Mouse (Mus musculus): ENCODE measurements at regions not wholly inside any gene's neighbourhood (a gene's known extent, or its start where the extent isn't known, plus 50 kb on each side); places are given as distances from the start of the nearest gene placed in this dataset.

DNA sequence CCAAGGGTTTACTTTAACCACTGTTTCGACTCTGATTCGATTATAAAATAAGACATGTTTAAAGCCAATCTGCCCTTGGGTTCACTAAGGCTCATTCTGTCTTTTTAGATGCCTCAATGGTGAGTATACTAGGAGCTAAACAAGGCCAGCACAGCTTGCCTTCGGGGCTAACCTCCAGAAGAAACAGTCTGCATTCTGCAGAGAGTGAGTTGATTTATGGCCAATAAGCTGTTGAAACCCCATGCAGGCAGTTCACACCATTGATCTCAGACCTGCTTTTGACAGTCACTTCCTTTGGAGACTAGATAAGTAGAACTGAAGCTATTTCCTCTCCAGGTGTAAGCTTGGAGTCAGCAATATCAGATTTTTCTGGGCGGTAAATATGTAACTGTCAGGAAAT, 679.0 kb downstream of the Pdcd6ip start:
- Histone ChIP-seq H3K4me1 (ENCODE audit: control insufficient read depth, insufficient read depth, low read length) (no peaks in the 10 kb centered on the region), H3K9ac (replicated peaks; ENCODE audit: low read depth, low read length) (no peak overlapping the region), H3K27ac (ENCODE audit: low read length) (no peak overlapping the region), H3K36me3 (ENCODE audit: control insufficient read depth, insufficient read depth, low read length) (no peaks in the 10 kb centered on the region), H3K9me3 (ENCODE audit: control insufficient read depth, low read depth, low read length) (no peaks in the 10 kb centered on the region), H3K4me3 (ENCODE audit: low read depth, low read length) (no peak overlapping the region), H3K27me3 (ENCODE audit: control insufficient read depth, insufficient read depth, low read length) (no peaks in the 10 kb centered on the region), H3K4me2 (replicated peaks; ENCODE audit: low read depth, low read length) (no peak overlapping the region)
- no peak for ATAC-seq (ENCODE audit: insufficient number of reproducible peaks, insufficient read depth, low FRiP score, low read depth)
- WGBS, result 55% methylated on average over 4 of the region's 4 CpGs

- Histone ChIP-seq H3K4me3 (ENCODE audit: low read depth, low read length) (no peak overlapping the region), H3K9ac (replicated peaks; ENCODE audit: low read depth, low read length) (no peak overlapping the region), H3K9me3 (ENCODE audit: control insufficient read depth, low read depth, low read length) (no peaks in the 10 kb centered on the region), H3K36me3 (ENCODE audit: control insufficient read depth, insufficient read depth, low read length) (no peaks in the 10 kb centered on the region), H3K4me1 (ENCODE audit: control insufficient read depth, insufficient read depth, low read length) (no peaks in the 10 kb centered on the region), H3K27me3 (ENCODE audit: control insufficient read depth, insufficient read depth, low read length) (no peaks in the 10 kb centered on the region), H3K27ac (ENCODE audit: low read length) (no peak overlapping the region), H3K4me2 (replicated peaks; ENCODE audit: low read depth, low read length) (no peak overlapping the region)
- ATAC-seq (ENCODE audit: insufficient number of reproducible peaks, insufficient read depth, low FRiP score, low read depth), result no peak
- 72% methylated on average over 4 of the region's 4 CpGs for WGBS
These were observed 681.2 kb downstream of the Pdcd6ip start for GRCm38 (mm10) chr9:113026904-113027193.

- H3K9me3 ChIP-seq (ENCODE audit: control insufficient read depth, low read depth, low read length), result no peaks in the 10 kb centered on the region
- no peak overlapping the region for H3K27ac ChIP-seq (ENCODE audit: low read length)
- H3K4me3 ChIP-seq (ENCODE audit: low read depth, low read length), result no peak overlapping the region
- H3K9ac ChIP-seq (replicated peaks; ENCODE audit: low read depth, low read length), result no peak overlapping the region
- H3K27me3 ChIP-seq (ENCODE audit: control insufficient read depth, insufficient read depth, low read length), result no peaks in the 10 kb centered on the region
- no peak overlapping the region for H3K4me2 ChIP-seq (replicated peaks; ENCODE audit: low read depth, low read length)
- WGBS, result 63% methylated on average over 4 of the region's 4 CpGs
- no peaks in the 10 kb centered on the region for H3K4me1 ChIP-seq (ENCODE audit: control insufficient read depth, insufficient read depth, low read length)
- no peak for ATAC-seq (ENCODE audit: insufficient number of reproducible peaks, insufficient read depth, low FRiP score, low read depth)
- H3K36me3 ChIP-seq (ENCODE audit: control insufficient read depth, insufficient read depth, low read length), result no peaks in the 10 kb centered on the region
These were observed 681.8 kb downstream of the Pdcd6ip start for GRCm38 (mm10) chr9:113026096-113026903.

GRCm38 (mm10) chr9:113021866-113022645, 686.0 kb downstream of the Pdcd6ip start:
- Histone ChIP-seq H3K4me1 (ENCODE audit: control insufficient read depth, insufficient read depth, low read length) (no peaks in the 10 kb centered on the region), H3K9ac (replicated peaks; ENCODE audit: low read depth, low read length) (no peak overlapping the region), H3K27ac (ENCODE audit: low read length) (no peak overlapping the region), H3K4me2 (replicated peaks; ENCODE audit: low read depth, low read length) (no peak overlapping the region), H3K4me3 (ENCODE audit: low read depth, low read length) (no peak overlapping the region), H3K36me3 (ENCODE audit: control insufficient read depth, insufficient read depth, low read length) (no peaks in the 10 kb centered on the region), H3K27me3 (ENCODE audit: control insufficient read depth, insufficient read depth, low read length) (no peaks in the 10 kb centered on the region), H3K9me3 (ENCODE audit: control insufficient read depth, low read depth, low read length) (no peaks in the 10 kb centered on the region)
- no peak for ATAC-seq (ENCODE audit: insufficient number of reproducible peaks, insufficient read depth, low FRiP score, low read depth)
- 77% methylated on average over 6 of the region's 6 CpGs for WGBS

- WGBS, result 65% methylated on average over 6 of the region's 6 CpGs
- H3K27me3 ChIP-seq (ENCODE audit: control insufficient read depth, insufficient read depth, low read length), result no peaks in the 10 kb centered on the region
- ATAC-seq (ENCODE audit: insufficient number of reproducible peaks, insufficient read depth, low FRiP score, low read depth), result no peak
These were observed 688.5 kb downstream of the Pdcd6ip start for GRCm38 (mm10) chr9:113019576-113019975.

GRCm38 (mm10) chr9:113008106-113008505, 700.0 kb downstream of the Pdcd6ip start:
- 74% methylated on average over 4 of the region's 4 CpGs for WGBS
- no peaks in the 10 kb centered on the region for H3K4me1 ChIP-seq (ENCODE audit: control insufficient read depth, insufficient read depth, low read length)
- no peak overlapping the region for H3K9ac ChIP-seq (replicated peaks; ENCODE audit: low read depth, low read length)
- H3K4me3 ChIP-seq (ENCODE audit: low read depth, low read length), result no peak overlapping the region
- H3K9me3 ChIP-seq (ENCODE audit: control insufficient read depth, low read depth, low read length), result no peaks in the 10 kb centered on the region
- ATAC-seq (ENCODE audit: insufficient number of reproducible peaks, insufficient read depth, low FRiP score, low read depth), result no peak
- H3K27me3 ChIP-seq (ENCODE audit: control insufficient read depth, insufficient read depth, low read length), result no peaks in the 10 kb centered on the region
- no peaks in the 10 kb centered on the region for H3K36me3 ChIP-seq (ENCODE audit: control insufficient read depth, insufficient read depth, low read length)
- H3K4me2 ChIP-seq (replicated peaks; ENCODE audit: low read depth, low read length), result no peak overlapping the region
- H3K27ac ChIP-seq (ENCODE audit: low read length), result no peak overlapping the region

More at GRCm38 (mm10) chr9:113019576-113019975, 688.5 kb downstream of the Pdcd6ip start:
- no peaks in the 10 kb centered on the region for H3K36me3 ChIP-seq (ENCODE audit: control insufficient read depth, insufficient read depth, low read length)
- no peak overlapping the region for H3K9ac ChIP-seq (replicated peaks; ENCODE audit: low read depth, low read length)
- H3K9me3 ChIP-seq (ENCODE audit: control insufficient read depth, low read depth, low read length), result no peaks in the 10 kb centered on the region
- H3K4me3 ChIP-seq (ENCODE audit: low read depth, low read length), result no peak overlapping the region
- no peak overlapping the region for H3K4me2 ChIP-seq (replicated peaks; ENCODE audit: low read depth, low read length)
- H3K27ac ChIP-seq (ENCODE audit: low read length), result no peak overlapping the region
- H3K4me1 ChIP-seq (ENCODE audit: control insufficient read depth, insufficient read depth, low read length), result no peaks in the 10 kb centered on the region

DNA sequence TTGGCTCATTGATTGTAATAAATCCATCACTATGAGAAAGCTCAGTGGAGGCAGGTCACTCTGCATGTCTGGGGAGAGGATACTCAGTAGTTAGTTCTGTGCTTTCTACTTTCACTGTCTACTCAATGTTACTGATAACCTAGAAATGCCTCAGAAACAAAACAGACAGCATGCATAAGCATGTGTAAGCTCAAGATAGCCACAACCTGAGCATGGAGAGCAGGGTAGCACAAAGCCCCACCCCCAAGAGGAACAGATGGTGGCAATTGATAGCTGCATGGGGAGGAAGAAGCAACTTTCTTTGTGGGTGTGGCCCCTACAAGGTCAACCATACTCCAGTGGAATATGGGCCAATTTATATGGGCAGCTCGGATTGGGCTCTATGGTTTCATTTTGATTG, 711.9 kb downstream of the Pdcd6ip start:
- no peak overlapping the region for H3K27ac ChIP-seq (ENCODE audit: low read length)
- WGBS, result 95% methylated on average over 1 of the region's 1 CpGs
- H3K36me3 ChIP-seq (ENCODE audit: control insufficient read depth, insufficient read depth, low read length), result no peaks in the 10 kb centered on the region
- H3K9me3 ChIP-seq (ENCODE audit: control insufficient read depth, low read depth, low read length), result no peaks in the 10 kb centered on the region
- H3K4me3 ChIP-seq (ENCODE audit: low read depth, low read length), result no peak overlapping the region
- H3K4me1 ChIP-seq (ENCODE audit: control insufficient read depth, insufficient read depth, low read length), result no peaks in the 10 kb centered on the region
- H3K9ac ChIP-seq (replicated peaks; ENCODE audit: low read depth, low read length), result no peak overlapping the region
- H3K27me3 ChIP-seq (ENCODE audit: control insufficient read depth, insufficient read depth, low read length), result no peaks in the 10 kb centered on the region
- peak; percentile 86; the same call in 1 of the 2 replicates for ATAC-seq (ENCODE audit: insufficient number of reproducible peaks, insufficient read depth, low FRiP score, low read depth)
- H3K4me2 ChIP-seq (replicated peaks; ENCODE audit: low read depth, low read length), result no peak overlapping the region

- WGBS, result 81% methylated on average over 4 of the region's 4 CpGs
- H3K4me1 ChIP-seq (ENCODE audit: control insufficient read depth, insufficient read depth, low read length), result no peaks in the 10 kb centered on the region
- H3K9ac ChIP-seq (replicated peaks; ENCODE audit: low read depth, low read length), result no peak overlapping the region
- H3K36me3 ChIP-seq (ENCODE audit: control insufficient read depth, insufficient read depth, low read length), result no peaks in the 10 kb centered on the region
- no peaks in the 10 kb centered on the region for H3K27me3 ChIP-seq (ENCODE audit: control insufficient read depth, insufficient read depth, low read length)
- no peak for ATAC-seq (ENCODE audit: insufficient number of reproducible peaks, insufficient read depth, low FRiP score, low read depth)
- H3K4me2 ChIP-seq (replicated peaks; ENCODE audit: low read depth, low read length), result no peak overlapping the region
- H3K4me3 ChIP-seq (ENCODE audit: low read depth, low read length), result no peak overlapping the region
- H3K27ac ChIP-seq (ENCODE audit: low read length), result no peak overlapping the region
- H3K9me3 ChIP-seq (ENCODE audit: control insufficient read depth, low read depth, low read length), result no peaks in the 10 kb centered on the region
These were observed 713.3 kb downstream of the Pdcd6ip start for GRCm38 (mm10) chr9:112994774-112995173.
